Mouse (Mus musculus): ENCODE measurements around the gene Kcnq2.

Gene Kcnq2

DNA sequence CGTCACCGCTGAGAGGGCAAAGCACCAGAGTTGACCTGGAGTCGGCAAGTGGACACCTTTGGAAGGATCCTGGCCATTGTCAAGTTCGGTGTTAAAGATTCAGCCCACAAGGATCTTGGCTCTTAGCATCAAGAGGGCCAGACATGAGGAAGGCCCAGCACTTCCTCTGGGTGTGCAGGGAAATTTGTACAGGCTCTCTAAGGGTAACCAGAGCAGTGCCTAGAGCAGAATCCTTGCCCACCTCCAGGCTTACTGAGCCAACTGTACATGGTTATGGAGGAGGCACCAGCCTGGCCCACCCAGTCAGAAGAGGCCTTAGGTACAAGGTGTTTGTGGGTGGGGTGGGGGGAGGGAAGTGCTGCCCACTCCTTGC lies 332 bp upstream of the Kcnq2 start:
- DNase-seq (ENCODE audit: low read depth, low spot score): no peak
- Histone ChIP-seq H3K36me3 (ENCODE audit: control insufficient read depth, insufficient read depth, low read length, poor library complexity, severe bottlenecking) (no peaks in the 10 kb centered on the region), H3K27me3 (ENCODE audit: control insufficient read depth, insufficient read depth, low read length, poor library complexity, severe bottlenecking) (no peaks in the 10 kb centered on the region; the same call in 1 of the 2 replicates)

DNA sequence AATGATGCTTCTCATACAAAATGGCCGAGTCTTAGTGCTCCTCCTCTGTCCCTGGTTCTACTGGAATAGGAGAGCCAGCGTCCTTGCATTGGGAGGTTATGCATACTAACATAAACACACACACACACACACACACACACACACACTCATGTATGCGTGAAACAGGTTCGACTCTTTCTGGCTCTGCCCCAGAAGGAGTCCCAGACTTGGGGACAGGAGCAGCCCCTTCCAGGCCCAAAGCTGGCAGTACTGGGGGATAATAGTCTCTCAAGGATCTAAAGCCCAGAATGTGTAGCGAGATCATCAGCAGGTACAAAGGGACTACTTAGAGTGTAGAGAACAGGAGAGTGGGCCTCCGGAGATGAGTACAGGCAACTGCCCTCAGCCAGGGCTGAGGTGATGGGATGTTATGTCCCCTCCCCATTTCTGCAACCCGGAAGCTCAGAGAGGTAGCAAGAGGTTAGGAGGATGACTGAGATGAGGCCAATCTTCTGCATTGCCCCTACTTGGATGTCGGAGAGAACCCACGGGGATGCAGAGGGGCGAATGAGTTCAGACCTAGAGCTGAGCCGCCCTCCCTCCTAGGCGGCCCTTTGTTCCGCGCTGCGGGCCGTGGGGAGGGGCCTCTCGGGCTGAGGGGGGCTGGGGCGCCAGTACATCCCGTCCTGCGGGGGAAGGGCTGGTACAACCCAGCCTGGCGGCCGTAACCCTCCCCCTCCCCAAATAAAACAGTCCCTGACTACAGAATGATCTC lies 1.1 kb downstream of the Kcnq2 start:
- Histone ChIP-seq H3K36me3 (ENCODE audit: control insufficient read depth, insufficient read depth, low read length, poor library complexity, severe bottlenecking) (no peaks in the 10 kb centered on the region), H3K27me3 (ENCODE audit: control insufficient read depth, insufficient read depth, low read length, poor library complexity, severe bottlenecking) (no peaks in the 10 kb centered on the region; the same call in 1 of the 2 replicates)
- no peak for DNase-seq (ENCODE audit: low read depth, low spot score)

DNA sequence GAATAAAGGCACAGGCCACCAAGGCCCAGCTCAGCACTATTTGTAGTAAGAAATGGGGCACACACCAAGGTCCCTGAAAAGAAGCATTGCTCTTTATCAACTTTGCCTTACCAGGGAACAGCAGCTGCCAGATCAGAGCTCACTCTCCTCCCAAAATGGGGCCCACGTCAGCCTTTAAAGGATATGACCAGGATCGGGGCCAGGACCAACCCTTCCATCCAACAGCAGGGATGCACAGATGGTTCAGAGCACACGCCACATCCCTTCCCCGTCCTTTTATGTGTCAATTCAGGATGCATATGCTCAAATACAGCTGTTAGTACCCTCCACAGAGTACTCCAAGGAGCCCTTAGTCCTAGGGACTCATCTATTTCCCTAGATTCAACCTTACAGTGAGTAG lies 4.9 kb downstream of the Kcnq2 start:
- H3K36me3 ChIP-seq (ENCODE audit: control insufficient read depth, insufficient read depth, low read length, poor library complexity, severe bottlenecking): no peaks in the 10 kb centered on the region
- DNase-seq (ENCODE audit: low read depth, low spot score): no peak

DNA sequence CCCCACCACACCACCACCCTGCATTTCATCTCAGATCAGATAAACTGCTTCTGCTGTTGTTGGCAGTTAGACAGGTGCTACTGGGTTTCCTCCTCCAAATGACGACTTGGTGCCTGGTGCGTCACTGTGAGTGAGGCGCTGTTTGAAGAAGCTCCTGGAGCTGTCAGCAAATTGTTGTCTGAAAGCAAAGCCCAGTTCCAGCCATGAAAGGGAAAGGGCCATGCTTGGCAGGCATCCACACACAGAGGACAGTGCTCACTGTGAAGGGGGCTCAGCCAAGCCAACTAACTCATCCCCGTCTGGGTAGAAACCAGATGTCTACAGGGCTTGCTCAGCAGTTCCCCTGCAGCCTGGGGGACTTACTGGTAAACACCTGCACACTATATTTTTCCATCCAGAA lies 6.1 kb downstream of the Kcnq2 start:
- DNase-seq (ENCODE audit: low read depth, low spot score): no peak
- no peaks in the 10 kb centered on the region for H3K36me3 ChIP-seq (ENCODE audit: control insufficient read depth, insufficient read depth, low read length, poor library complexity, severe bottlenecking)
- H3K27me3 ChIP-seq (ENCODE audit: control insufficient read depth, insufficient read depth, low read length, poor library complexity, severe bottlenecking): no peaks in the 10 kb centered on the region

More for the DNA sequence above, 4.9 kb downstream of the Kcnq2 start:
- H3K27me3 ChIP-seq (ENCODE audit: control insufficient read depth, insufficient read depth, low read length, poor library complexity, severe bottlenecking): no peaks in the 10 kb centered on the region; the same call in 1 of the 2 replicates

DNA sequence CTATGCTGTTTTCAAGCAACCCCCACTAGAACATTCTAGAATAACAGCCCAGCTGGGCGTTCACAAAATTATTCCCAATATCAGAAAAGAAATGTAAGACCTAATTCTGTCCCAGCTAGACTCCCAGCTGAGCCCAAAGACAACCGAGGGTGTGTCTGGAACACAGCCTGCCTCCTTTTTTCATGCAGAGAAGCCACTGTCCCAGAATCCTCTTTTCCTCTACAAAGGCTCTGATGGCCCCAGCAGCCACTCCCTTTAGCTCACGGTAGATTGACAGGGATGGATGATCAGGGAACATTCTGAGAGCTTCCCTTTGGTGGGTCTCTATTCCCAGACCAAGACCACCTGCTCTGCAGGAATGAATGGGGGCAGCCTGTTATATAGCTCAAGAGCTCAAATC lies 7.3 kb downstream of the Kcnq2 start:
- DNase-seq (ENCODE audit: low read depth, low spot score): no peak
- Histone ChIP-seq H3K27me3 (ENCODE audit: control insufficient read depth, insufficient read depth, low read length, poor library complexity, severe bottlenecking) (no peaks in the 10 kb centered on the region), H3K36me3 (ENCODE audit: control insufficient read depth, insufficient read depth, low read length, poor library complexity, severe bottlenecking) (no peaks in the 10 kb centered on the region)

DNA sequence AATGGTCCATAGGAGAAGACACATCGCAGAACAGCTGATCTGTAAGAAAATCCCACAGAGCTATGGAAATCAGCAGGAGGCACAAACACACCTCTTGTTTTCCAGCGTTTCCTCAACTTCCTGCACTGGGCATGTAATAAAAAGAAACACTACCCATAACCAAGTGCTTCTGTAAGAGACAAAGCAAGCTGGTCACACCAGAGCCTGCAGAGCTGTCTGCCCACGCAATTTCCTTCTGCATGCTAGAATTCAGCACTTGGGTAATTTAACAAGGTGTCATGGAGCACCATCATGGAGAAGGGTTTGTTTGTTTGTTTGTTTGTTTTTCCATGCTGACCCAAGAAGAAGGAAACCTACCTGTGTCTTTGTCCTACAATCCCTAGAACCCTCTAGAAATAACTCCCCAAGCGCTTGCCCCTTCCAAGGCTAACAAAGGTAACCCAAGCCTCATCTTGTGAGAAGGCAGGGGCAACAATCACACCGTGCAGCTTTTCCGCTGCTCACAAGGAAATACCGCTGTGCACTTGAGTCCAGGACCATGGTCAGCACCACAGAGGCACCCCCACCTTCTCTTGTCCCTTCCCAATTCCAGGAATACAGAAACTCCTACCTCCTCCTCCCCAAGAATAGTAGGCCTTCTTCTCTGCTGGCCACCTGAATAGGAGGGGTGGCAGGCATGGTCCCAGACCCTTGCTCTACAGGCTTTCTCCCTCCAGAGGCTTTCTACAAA lies 9.2 kb downstream of the Kcnq2 start:
- Histone ChIP-seq H3K27me3 (ENCODE audit: control insufficient read depth, insufficient read depth, low read length, poor library complexity, severe bottlenecking) (no peaks in the 10 kb centered on the region), H3K36me3 (ENCODE audit: control insufficient read depth, insufficient read depth, low read length, poor library complexity, severe bottlenecking) (no peaks in the 10 kb centered on the region)
- DNase-seq (ENCODE audit: low read depth, low spot score): no peak

DNA sequence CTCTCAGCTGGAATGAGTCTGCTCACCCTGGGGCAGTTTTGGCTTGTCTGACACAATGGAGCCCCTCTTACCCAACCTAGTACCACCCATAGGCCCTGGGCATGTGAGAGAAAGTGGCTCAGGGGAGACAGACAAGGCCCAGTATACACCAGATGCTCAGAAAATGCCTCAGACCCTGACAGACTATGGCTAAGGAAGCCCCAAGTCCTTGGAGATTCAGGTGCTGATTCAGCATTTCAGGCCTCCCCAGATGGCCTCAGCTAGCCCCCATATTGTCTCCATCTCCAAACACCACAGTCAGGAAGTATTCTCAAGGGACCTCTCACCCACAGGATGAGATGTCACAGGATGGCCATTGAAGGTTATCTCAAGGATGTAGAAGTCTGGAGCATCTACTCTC lies 12.5 kb downstream of the Kcnq2 start:
- DNase-seq (ENCODE audit: low read depth, low spot score): no peak
- Histone ChIP-seq H3K27me3 (ENCODE audit: control insufficient read depth, insufficient read depth, low read length, poor library complexity, severe bottlenecking) (no peaks in the 10 kb centered on the region), H3K36me3 (ENCODE audit: control insufficient read depth, insufficient read depth, low read length, poor library complexity, severe bottlenecking) (no peaks in the 10 kb centered on the region)

DNA sequence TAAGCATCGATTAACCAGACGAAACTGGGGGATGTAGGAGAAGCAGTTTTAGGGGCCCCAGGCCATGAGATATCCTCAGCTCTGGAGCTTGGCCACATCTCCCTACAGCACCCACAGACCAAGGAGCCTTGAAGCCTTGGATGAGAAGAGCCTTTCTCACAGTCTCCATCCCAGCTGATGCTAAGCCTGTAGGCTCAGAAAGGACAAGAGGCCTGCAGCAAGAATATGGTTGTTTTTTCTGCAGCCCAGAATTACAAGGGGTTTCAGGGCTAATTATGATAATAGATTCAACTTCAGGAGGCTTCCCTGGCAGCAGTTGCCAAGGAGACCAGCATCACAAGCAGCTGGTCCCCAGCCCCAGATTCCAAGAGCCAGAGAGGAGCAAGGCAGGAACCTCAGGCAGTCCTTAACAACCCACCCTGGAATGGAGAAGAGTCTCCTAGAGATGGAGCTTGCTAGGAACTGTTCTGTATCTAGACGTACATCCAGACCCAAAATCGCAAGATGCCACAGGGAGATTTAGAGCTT lies 14.1 kb downstream of the Kcnq2 start:
- Histone ChIP-seq H3K27me3 (ENCODE audit: control insufficient read depth, insufficient read depth, low read length, poor library complexity, severe bottlenecking) (no peaks in the 10 kb centered on the region), H3K36me3 (ENCODE audit: control insufficient read depth, insufficient read depth, low read length, poor library complexity, severe bottlenecking) (no peaks in the 10 kb centered on the region)
- DNase-seq (ENCODE audit: low read depth, low spot score): no peak

DNA sequence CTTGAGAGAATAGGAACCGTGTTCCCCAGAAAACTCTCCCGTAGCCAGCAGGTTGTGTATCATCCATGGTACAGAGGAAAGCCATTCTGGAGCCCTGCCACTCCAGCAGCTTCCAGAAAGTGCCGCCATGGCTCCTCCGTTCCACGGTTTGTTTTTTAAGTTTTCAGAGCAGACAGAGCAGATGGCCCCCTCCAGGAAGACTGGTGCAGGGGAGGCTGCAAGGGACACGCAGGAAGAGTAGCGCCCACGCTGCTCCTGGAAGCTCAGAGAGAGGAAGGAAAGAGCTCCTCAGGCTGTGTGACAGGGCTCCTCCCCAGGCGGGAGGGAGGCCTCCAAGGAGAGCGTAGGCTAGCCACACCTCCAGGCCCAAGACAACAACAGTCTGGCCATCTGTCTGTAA lies 15.1 kb downstream of the Kcnq2 start:
- no peaks in the 10 kb centered on the region for H3K27me3 ChIP-seq (ENCODE audit: control insufficient read depth, insufficient read depth, low read length, poor library complexity, severe bottlenecking)
- no peak for DNase-seq (ENCODE audit: low read depth, low spot score)
- H3K36me3 ChIP-seq (ENCODE audit: control insufficient read depth, insufficient read depth, low read length, poor library complexity, severe bottlenecking): no peaks in the 10 kb centered on the region

DNA sequence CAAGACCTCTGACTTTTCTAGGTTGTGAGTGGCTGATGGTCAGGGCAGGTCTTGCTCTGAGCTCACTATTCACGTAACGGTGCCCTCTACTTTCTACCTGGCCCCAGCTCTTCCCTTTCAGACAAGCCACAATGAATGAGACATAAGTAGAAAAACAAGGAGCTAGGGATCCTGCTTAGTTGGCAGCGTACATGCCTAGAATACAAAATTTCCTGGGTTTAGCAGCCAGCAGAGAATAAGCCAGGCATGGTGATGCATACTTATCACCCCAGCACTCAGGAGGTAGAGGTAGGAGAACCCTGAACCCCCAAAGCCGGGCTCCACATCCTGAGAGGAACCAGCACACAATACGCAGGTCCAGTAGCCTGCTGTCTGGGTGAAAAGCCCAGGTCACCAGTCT lies 18.7 kb downstream of the Kcnq2 start:
- no peaks in the 10 kb centered on the region for H3K27me3 ChIP-seq (ENCODE audit: control insufficient read depth, insufficient read depth, low read length, poor library complexity, severe bottlenecking)
- DNase-seq (ENCODE audit: low read depth, low spot score): no peak

DNA sequence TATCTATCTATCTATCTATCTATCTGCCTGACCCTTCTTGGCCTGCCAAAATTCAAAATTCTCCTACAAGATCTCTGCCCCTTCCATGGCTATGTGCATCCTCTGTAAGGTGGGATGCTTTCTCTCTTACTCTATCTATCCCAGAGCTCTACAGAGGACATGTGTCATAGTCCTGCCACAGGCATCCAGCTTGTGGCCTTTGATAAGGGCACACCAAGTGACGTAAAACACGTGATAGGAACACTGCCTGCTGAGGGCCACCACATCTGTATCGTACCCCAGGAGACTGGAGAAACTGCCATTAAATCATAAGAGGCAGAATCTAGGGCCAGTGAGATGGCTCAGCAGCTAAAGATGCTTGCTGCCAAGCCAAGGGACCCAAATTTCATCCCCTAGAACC lies 19.7 kb downstream of the Kcnq2 start:
- H3K27me3 ChIP-seq (ENCODE audit: control insufficient read depth, insufficient read depth, low read length, poor library complexity, severe bottlenecking): no peaks in the 10 kb centered on the region
- DNase-seq (ENCODE audit: low read depth, low spot score): no peak

More for the DNA sequence above, 18.7 kb downstream of the Kcnq2 start:
- no peaks in the 10 kb centered on the region for H3K36me3 ChIP-seq (ENCODE audit: control insufficient read depth, insufficient read depth, low read length, poor library complexity, severe bottlenecking)

DNA sequence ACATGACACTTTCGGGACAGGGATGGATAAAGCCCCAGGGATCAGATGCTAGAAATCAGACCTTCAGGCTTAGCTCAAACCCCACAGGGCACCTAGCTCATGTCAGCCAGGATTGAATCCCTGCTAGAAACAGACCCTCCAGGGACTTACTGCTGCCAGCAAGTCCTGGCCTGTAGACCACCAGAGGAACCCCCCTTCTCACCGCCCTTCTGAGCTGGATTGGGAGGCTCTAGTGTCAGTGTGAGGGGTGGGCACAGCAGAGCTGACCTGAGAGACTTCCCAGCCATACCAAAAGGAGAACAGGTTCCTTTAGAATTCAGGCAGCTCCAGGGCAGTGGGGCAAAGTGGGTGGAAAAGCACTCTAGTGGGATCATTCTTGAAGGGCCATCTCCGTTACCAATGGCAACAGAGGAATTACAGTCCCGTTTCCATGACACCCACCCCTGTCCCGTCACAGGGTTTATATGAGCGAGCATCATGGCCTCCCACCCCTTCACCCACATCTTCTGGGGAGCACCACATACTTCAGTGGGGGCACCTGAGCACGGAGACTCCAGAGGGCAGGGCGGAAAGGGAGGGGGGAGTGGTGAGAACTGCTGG lies 21.2 kb downstream of the Kcnq2 start:
- no peaks in the 10 kb centered on the region for H3K36me3 ChIP-seq (ENCODE audit: control insufficient read depth, insufficient read depth, low read length, poor library complexity, severe bottlenecking)
- no peaks in the 10 kb centered on the region for H3K27me3 ChIP-seq (ENCODE audit: control insufficient read depth, insufficient read depth, low read length, poor library complexity, severe bottlenecking)
- no peak for DNase-seq (ENCODE audit: low read depth, low spot score)

More for the DNA sequence above, 19.7 kb downstream of the Kcnq2 start:
- H3K36me3 ChIP-seq (ENCODE audit: control insufficient read depth, insufficient read depth, low read length, poor library complexity, severe bottlenecking): no peaks in the 10 kb centered on the region

DNA sequence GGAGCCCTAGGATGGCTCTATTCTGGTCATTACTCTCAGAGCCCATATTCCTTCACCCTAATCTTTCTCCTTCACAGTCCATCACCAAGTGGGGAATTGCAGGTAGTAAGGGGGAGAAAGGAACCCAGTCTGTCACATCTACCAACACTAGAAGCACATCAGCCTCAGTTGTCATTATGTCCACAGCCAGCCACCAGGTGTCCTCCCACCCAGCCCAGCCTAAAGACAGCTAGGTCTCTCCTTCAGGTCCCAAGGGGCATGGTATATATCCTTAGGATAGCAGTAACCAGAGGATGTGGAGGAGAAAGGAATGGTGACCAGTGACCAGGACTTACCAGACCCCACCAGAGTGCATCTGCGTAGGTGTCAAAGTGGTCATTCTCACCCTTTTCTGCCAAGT lies 23.4 kb downstream of the Kcnq2 start:
- Histone ChIP-seq H3K27me3 (ENCODE audit: control insufficient read depth, insufficient read depth, low read length, poor library complexity, severe bottlenecking) (no peaks in the 10 kb centered on the region), H3K36me3 (ENCODE audit: control insufficient read depth, insufficient read depth, low read length, poor library complexity, severe bottlenecking) (no peaks in the 10 kb centered on the region)
- no peak for DNase-seq (ENCODE audit: low read depth, low spot score)

DNA sequence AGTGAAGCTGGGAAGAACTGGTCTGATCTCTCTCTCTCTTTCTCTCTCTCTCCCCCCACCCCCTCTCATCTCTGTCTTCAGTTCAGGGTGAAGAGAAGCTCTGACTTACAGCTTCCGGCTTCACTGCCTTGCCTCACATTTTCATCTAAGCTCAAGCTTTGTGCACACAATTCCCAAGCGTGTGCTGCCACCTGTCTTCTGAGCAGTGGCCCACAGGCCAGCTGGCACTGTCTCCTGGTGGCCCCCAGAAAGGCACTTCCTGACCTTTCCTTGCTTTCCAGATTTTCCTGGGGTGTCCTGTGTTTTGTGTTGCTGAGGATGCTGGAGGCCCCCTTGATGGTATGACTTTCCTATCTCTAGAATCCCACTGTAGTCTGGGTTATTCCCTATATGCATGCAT lies 31.0 kb downstream of the Kcnq2 start:
- no peaks in the 10 kb centered on the region for H3K27me3 ChIP-seq (ENCODE audit: control insufficient read depth, insufficient read depth, low read length, poor library complexity, severe bottlenecking)
- no peaks in the 10 kb centered on the region for H3K36me3 ChIP-seq (ENCODE audit: control insufficient read depth, insufficient read depth, low read length, poor library complexity, severe bottlenecking)
- DNase-seq (ENCODE audit: low read depth, low spot score): no peak

DNA sequence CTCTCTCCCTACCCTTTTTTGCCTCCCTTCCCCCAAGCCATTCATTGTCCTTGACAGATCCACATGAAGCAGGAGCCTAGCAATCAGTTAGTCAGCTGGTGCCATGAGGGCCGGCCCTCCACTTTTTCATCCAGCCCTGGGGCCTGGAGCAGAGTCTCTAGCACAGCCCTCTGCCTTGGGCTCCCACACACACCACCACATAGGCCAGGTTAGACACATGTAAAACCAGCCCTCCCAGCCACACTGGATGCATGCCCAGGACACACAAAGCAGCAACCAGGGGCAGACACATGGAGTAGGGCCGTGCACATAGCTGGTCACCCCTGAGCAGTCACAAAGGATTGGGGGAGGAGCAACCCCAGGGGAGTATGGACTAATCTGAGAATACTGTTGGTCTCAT lies 32.9 kb downstream of the Kcnq2 start:
- no peaks in the 10 kb centered on the region for H3K27me3 ChIP-seq (ENCODE audit: control insufficient read depth, insufficient read depth, low read length, poor library complexity, severe bottlenecking)
- no peaks in the 10 kb centered on the region for H3K36me3 ChIP-seq (ENCODE audit: control insufficient read depth, insufficient read depth, low read length, poor library complexity, severe bottlenecking)
- DNase-seq (ENCODE audit: low read depth, low spot score): no peak
